Mouse (Mus musculus) liver, embryonic 14.5 days (tissue): ENCODE measurements around the gene Ap1g2. TPM values are rescaled to one million over a fixed set of nuclear protein-coding genes. Genes with fewer than 3 reads are reported as not detected.

Experiments used
- ATAC-seq: fragments of 200-750 bp; cut with Nextera tagmentation; 2 replicates; pipeline ENCODE4 v1.8.0; 2017; ENCODE audit warnings: moderate number of reproducible peaks, mild to moderate bottlenecking, moderate library complexity; ENCODE audit not compliant: insufficient read depth
- DNase-seq, 3 experiments: peaks; one replicate each; pipeline ENCODE4 v3.0.0-alpha.2; 2012 to 2013; ENCODE audit warnings: low read depth in 3 of 3, low spot score in 3 of 3
- H3K27ac ChIP-seq: fragments of 300-500 bp; sonication (generic); 2 replicates; pipeline ENCODE4 v1.5.1; 2014; ENCODE audit warnings: moderate library complexity, mild to moderate bottlenecking, control low read depth, inconsistent platforms
- H3K27me3 ChIP-seq: fragments of 300-500 bp; sonication (generic); 2 replicates; pipeline ENCODE4 v1.6.1; 2014; ENCODE audit warnings: mild to moderate bottlenecking, low read length, moderate library complexity; ENCODE audit not compliant: control insufficient read depth, insufficient read depth
- H3K36me3 ChIP-seq: fragments of 300-500 bp; sonication (generic); replicated peaks from 2 replicates; pipeline ENCODE4 v1.6.1; 2014; ENCODE audit warnings: low read depth; ENCODE audit not compliant: control insufficient read depth, insufficient read depth
- H3K4me1 ChIP-seq, 2 experiments: fragments of 200-500 bp in 1 of 2; fragments of 300-500 bp in 1 of 2; sonication (generic) in 1 of 2; replicated peaks; 2 replicates each; pipeline ENCODE4 v1.6.1; 2012 to 2014; ENCODE audit warnings: antibody characterized with exemption in 1 of 2, inconsistent platforms in 1 of 2, low read length in 1 of 2; ENCODE audit not compliant: control insufficient read depth in 2 of 2, insufficient read depth in 2 of 2
- H3K4me2 ChIP-seq: fragments of 300-500 bp; sonication (generic); 2 replicates; pipeline ENCODE4 v1.6.1; 2014; ENCODE audit warnings: low read depth, mild to moderate bottlenecking, control low read depth, moderate library complexity
- H3K4me3 ChIP-seq, 2 experiments: fragments of 200-500 bp in 1 of 2; fragments of 300-500 bp in 1 of 2; sonication (generic) in 1 of 2; 2 replicates each; pipeline ENCODE4 v1.5.1; 2012 to 2014; ENCODE audit warnings: low read depth in 2 of 2, low read length in 2 of 2, mild to moderate bottlenecking in 2 of 2, control low read depth in 1 of 2, inconsistent platforms in 1 of 2, moderate library complexity in 1 of 2; ENCODE audit not compliant: insufficient read depth in 1 of 2
- H3K9ac ChIP-seq: fragments of 300-500 bp; sonication (generic); replicated peaks from 2 replicates; pipeline ENCODE4 v1.6.1; 2014; ENCODE audit warnings: mild to moderate bottlenecking, control low read depth, moderate library complexity
- H3K9me3 ChIP-seq: fragments of 300-500 bp; sonication (generic); 2 replicates; pipeline ENCODE4 v1.6.1; 2016; ENCODE audit warnings: low read length, mixed read lengths; ENCODE audit not compliant: control insufficient read depth
- CTCF ChIP-seq: IDR thresholded peaks from 2 replicates; pipeline ENCODE4 v1.5.1; 2016; ENCODE audit warnings: antibody characterized with exemption, low read depth, control low read depth
- EP300 ChIP-seq: IDR thresholded peaks from 2 replicates; pipeline ENCODE4 v1.6.1; 2016; ENCODE audit warnings: antibody characterized with exemption, low read depth
- WGBS: fragments of 180-500 bp; shearing (Covaris S2); extraction: QIAGEN DNeasy Blood & Tissue Kit; methylation state at CpG from one replicate; pipeline ENCODE4 v1.1.7; 2014; ENCODE audit not compliant: insufficient replicate concordance; 5-methylcytosine and 5-hydroxymethylcytosine counted together
- polyA plus RNA-seq, 2 experiments: library from polyadenylated mRNA; depleted of rRNA in 1 of 2; stranded (reverse) in 1 of 2; unstranded in 1 of 2; fragments of >200 nt; fragmentation: Nextera tagmentation in 1 of 2; extraction: Ambion mirVana in 1 of 2; gene quantifications; 2 replicates each; pipeline versions ENCODE4 v1.2.1 to v1.2.3; 2012 to 2014

Gene Ap1g2
- polyA plus RNA-seq, 2 experiments: 13.4 to 21.2 TPM

DNA sequence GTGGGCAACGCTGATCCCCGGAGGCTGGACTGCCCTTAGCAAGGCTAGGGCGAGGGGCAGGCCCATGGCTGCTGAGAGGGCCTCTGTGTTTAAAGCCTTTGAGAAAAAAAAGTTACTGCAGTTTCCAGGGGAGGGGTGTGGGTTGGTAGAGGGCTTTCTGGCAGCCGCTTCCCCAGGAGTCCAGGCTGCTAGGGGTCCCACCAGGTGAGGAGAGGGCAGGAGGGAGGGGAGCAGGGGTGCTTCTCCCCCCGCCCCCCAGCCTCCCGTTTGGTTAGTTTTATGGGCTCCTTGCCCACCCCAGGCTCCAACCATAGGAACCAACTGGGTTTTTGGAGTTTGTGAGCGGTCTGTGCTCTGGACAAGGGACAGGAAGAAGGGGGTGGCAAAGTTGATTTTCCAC lies 44.5 kb downstream of the Ap1g2 start:
- 52% methylated on average over 7 of the region's 7 CpGs for WGBS
- DNase-seq (no peak), ATAC-seq (no peak)
- H3K4me2 ChIP-seq: peak overlapping the region; percentile 89
- peak overlapping the region; percentile 76 for H3K9ac ChIP-seq
- peak overlapping the region; percentile 83 for H3K27ac ChIP-seq
- H3K4me1 ChIP-seq: peaks cover 35 to 41% of the 10 kb centered on the region in 2 experiments
- TF ChIP-seq EP300 (no peak), CTCF (no peak)
- H3K4me3 ChIP-seq: no peak overlapping the region
- no peaks in the 10 kb centered on the region for H3K36me3 ChIP-seq
- no peaks in the 10 kb centered on the region for H3K27me3 ChIP-seq
- H3K9me3 ChIP-seq: no peaks in the 10 kb centered on the region

DNA sequence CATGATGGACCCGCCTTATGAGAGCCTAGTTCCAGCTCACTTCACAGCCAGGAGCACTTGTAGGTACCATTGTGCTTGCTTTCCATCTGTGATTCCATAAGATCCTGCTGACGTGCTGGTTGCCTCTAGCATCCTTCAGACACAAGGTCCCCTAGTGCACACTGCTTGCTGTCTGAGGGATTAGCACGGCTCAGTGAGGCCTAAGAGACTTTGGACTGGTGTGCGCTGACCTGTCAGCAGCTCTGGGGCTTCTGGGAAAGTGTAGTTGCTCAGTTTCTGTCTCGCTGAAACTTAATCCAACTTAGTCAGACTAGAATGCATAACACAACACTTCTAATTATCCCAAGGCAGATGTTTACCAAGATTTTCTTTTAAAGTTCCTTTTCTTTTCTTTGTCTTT lies 46.5 kb downstream of the Ap1g2 start:
- Histone ChIP-seq H3K4me2 (no peak overlapping the region), H3K36me3 (no peaks in the 10 kb centered on the region), H3K4me1 (peaks cover 35 to 47% of the 10 kb centered on the region in 2 experiments), H3K9ac (no peak overlapping the region), H3K27ac (peak overlapping the region; percentile 64), H3K27me3 (no peaks in the 10 kb centered on the region), H3K9me3 (no peaks in the 10 kb centered on the region), H3K4me3 (no peak overlapping the region)
- ATAC-seq: no peak
- 80% methylated on average over 5 of the region's 5 CpGs for WGBS
- no peak for DNase-seq
- no peak for TF ChIP-seq CTCF
- no peak for TF ChIP-seq EP300

DNA sequence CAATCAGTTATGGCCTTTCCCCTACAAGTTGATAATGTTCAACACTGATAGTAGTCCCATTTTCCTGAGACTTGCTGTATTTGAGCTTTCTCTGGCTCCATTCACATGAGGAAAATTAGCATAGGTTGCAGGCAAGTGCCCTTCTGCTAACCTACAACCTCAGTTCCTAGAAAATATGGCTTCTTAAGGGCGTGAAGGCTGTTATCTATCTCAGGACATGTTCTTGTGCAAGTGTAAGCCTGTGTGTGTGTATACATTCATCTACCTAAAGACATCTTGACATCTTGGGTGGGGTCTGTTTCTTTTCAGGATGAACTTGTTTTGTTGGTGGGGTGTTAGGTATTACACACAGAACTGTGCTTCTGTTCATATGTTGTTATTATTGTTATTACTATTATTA lies 47.4 kb downstream of the Ap1g2 start:
- Histone ChIP-seq H3K27me3 (no peaks in the 10 kb centered on the region), H3K27ac (peak overlapping the region; percentile 64), H3K4me3 (no peak overlapping the region), H3K9ac (peak overlapping the region; percentile 44; the same call in 1 of the 2 replicates), H3K4me2 (peak overlapping the region; percentile 30), H3K36me3 (no peaks in the 10 kb centered on the region), H3K9me3 (no peaks in the 10 kb centered on the region), H3K4me1 (peaks cover 33 to 47% of the 10 kb centered on the region in 2 experiments)
- ATAC-seq (peak; percentile 12; the same call in 1 of the 2 replicates), DNase-seq (peak; percentile 13 to 66 (median 22))
- WGBS: 9% methylated on average over 1 of the region's 1 CpGs
- TF ChIP-seq EP300: peak; percentile 56
- no peak for TF ChIP-seq CTCF

DNA sequence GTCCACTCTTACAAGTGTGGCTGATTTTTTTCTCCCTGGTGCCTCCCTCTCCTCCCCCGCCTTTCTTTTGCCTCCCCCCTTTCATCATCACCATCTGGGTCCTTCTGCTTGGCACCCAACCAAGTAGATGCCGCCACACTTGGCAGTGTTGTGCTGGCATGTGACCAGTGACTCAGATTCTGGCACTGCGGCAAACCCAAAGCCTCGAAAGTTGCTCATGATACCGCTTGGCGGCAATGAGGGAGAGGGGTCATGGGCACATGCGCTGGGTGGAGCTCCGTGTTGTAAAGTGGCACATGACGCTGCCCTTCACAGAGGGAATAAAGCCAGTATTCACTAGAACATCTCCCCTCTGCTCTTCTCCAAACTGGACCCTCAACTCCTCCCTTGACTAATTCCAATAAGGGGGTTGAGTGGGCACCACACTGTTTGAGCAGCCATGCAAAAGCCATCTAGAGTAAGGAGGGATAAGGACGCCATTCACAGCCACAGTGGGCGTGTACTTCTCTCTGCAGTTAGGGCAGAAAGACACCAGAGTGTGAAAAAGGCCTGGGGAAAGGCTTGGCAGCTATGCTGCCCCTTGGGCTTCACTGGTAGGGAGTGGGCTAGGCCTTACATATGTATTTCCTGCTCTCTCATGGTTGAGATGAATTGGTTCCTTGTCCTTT lies 51.1 kb downstream of the Ap1g2 start:
- H3K4me3 ChIP-seq: no peak overlapping the region

DNA sequence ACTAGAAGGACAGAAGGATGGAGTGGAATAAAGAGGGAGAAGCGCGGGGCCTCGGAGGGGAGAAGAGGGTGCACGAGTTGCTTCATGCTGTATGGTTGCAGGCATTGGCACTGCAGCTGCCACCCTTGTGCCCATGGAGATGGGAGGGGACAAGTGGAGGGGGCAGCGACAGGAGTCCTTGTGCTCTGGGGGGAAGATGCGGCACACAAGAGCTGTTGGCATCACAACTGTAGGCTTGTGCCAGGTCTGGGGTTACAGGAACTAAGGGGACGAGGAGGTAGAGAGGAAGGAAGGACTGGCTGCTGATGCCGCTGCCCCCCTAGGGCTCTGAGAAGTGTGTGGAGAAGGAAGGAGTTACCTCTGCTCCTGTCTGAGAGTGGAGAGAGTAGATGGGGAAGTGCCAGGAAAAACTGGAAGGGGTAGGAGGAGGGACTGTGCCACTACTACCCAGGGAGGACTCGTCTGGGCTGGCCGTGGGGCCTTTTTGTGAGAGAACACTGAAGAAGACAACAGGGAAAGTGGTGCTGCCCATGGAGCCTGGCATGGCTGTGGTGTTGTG lies 52.1 kb downstream of the Ap1g2 start:
- TF ChIP-seq EP300 (no peak), CTCF (no peak)
- Histone ChIP-seq H3K4me2 (no peak overlapping the region), H3K27me3 (no peaks in the 10 kb centered on the region), H3K27ac (no peak overlapping the region), H3K4me3 (no peak overlapping the region), H3K9me3 (no peaks in the 10 kb centered on the region), H3K9ac (no peak overlapping the region), H3K4me1 (peaks cover 11 to 26% of the 10 kb centered on the region in 2 experiments), H3K36me3 (no peaks in the 10 kb centered on the region)
- 59% methylated on average over 10 of the region's 10 CpGs for WGBS
- no peak for DNase-seq
- ATAC-seq: no peak

More for the DNA sequence above, 51.1 kb downstream of the Ap1g2 start:
- Histone ChIP-seq H3K9me3 (no peaks in the 10 kb centered on the region), H3K36me3 (no peaks in the 10 kb centered on the region), H3K9ac (no peak overlapping the region), H3K4me2 (no peak overlapping the region), H3K27me3 (no peaks in the 10 kb centered on the region), H3K27ac (no peak overlapping the region), H3K4me1 (peaks cover 20 to 33% of the 10 kb centered on the region in 2 experiments)
- ATAC-seq (no peak), DNase-seq (no peak)
- TF ChIP-seq EP300: no peak
- TF ChIP-seq CTCF: no peak
- WGBS: 70% methylated on average over 11 of the region's 11 CpGs
